Mouse (Mus musculus) cerebellum, adult 2 months (tissue): Measurements from ENCODE around the gene Gm14403.
"Not testable (repeated sequence)": the region's sequence is repeated elsewhere in the genome, so short reads cannot be mapped to it uniquely, and the experiment has no call there.

Experiments
- CTCF ChIP-seq: fragments of 200-500 bp; IDR thresholded peaks from 2 replicates; pipeline ENCODE4 v1.5.1; 2011; ENCODE audit warnings: low read depth, mild to moderate bottlenecking, control low read depth, low read length, moderate library complexity, borderline replicate concordance; ENCODE audit not compliant: insufficient read depth
- POLR2A ChIP-seq: fragments of 200-500 bp; IDR thresholded peaks from 2 replicates; pipeline ENCODE4 v1.6.1; 2011; ENCODE audit warnings: low read length, control low read depth, borderline replicate concordance; ENCODE audit not compliant: insufficient read depth

GRCm38 (mm10) chr2:177518354-177518753 lies 20.3 kb downstream of the Gm14403 start:
- TF ChIP-seq CTCF, POLR2A: not testable (repeated sequence)
